In the genomic region with DNA sequence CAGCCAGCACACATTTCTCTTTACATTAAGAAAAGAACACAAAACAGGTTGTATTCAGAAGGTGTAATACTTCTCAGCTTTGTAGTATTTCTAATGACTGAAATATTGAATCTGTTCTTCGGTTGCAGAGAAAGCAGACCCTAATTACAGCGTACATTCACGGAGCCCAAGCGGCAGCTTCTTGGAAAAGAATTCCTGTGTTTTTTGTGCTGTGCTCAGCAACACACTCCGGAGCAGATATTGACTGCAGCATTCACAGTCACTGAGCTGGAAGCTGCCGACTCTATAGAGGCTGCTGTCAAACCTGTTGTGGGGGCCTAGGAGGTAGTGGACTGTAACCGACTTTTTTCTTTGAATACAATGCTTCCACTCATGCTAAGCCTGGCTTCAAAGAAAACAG, we compare ENCODE assay signal across 17 mouse cellular contexts.
DNase-seq lines count a peak whose midpoint lies in the region; ATAC-seq lines count a peak whose summit lies in the region.
"Had no signal": no experiment of that assay in that cellular context is flagged by ENCODE, and none has a peak within 500 bp of the region (broad histone marks: within the 10 kb centered on the region; RNA-seq: fewer than 3 reads in every experiment).

No protein-coding gene starts in this region.

- peak overlapping the region; percentile 44; the same call in 1 of the 2 replicates for H3K27ac ChIP-seq in forebrain, embryonic 15.5 days (replicated peaks)
- peak overlapping the region; percentile 28 for H3K27ac ChIP-seq in midbrain, embryonic 10.5 days (replicated peaks)
- no peak overlapping the region for H3K27ac ChIP-seq in neural tube, embryonic 15.5 days (replicated peaks)
- H3K27ac ChIP-seq: heart, embryonic 10.5 days; kidney, postnatal 0 days; limb, embryonic 15.5 days; stomach, embryonic 15.5 days had no signal

- ATAC-seq in forebrain, embryonic 15.5 days (replicated peaks) = peak; percentile 70
- no peak; the same call in 1 of the 2 replicates for ATAC-seq in neural tube, embryonic 15.5 days (ENCODE audit: low FRiP score)

- no peak overlapping the region for H3K9ac ChIP-seq in forebrain, embryonic 15.5 days (replicated peaks)
- no peak overlapping the region for H3K9ac ChIP-seq in neural tube, embryonic 15.5 days (replicated peaks)
- H3K9ac ChIP-seq: limb, embryonic 15.5 days; stomach, embryonic 15.5 days had no signal

- H3K4me1 ChIP-seq in forebrain, embryonic 15.5 days = peaks cover 70% of the 10 kb centered on the region
- H3K4me1 ChIP-seq in midbrain, embryonic 10.5 days = peaks cover 96% of the 10 kb centered on the region
- H3K4me1 ChIP-seq in neural tube, embryonic 15.5 days = peaks cover 26% of the 10 kb centered on the region
- H3K4me1 ChIP-seq: heart, embryonic 10.5 days had no signal

- H3K36me3 ChIP-seq in forebrain, embryonic 15.5 days = no peaks in the 10 kb centered on the region
- no peaks in the 10 kb centered on the region for H3K36me3 ChIP-seq in midbrain, embryonic 10.5 days
- no peaks in the 10 kb centered on the region for H3K36me3 ChIP-seq in neural tube, embryonic 15.5 days
- H3K36me3 ChIP-seq: G1E; heart, embryonic 10.5 days; limb, embryonic 15.5 days; stomach, embryonic 15.5 days had no signal

- 0 out of 2 replicates have a peak, but pooled peaks cover 3% of the 10 kb centered on the region for H3K27me3 ChIP-seq in forebrain, embryonic 15.5 days
- H3K27me3 ChIP-seq in midbrain, embryonic 10.5 days (ENCODE audit: low read depth, poor library complexity, severe bottlenecking) = peaks cover 77% of the 10 kb centered on the region
- H3K27me3 ChIP-seq in neural tube, embryonic 15.5 days (replicated peaks) = peaks cover 5% of the 10 kb centered on the region; the same call in 1 of the 2 replicates
- H3K27me3 ChIP-seq: limb, embryonic 15.5 days; stomach, embryonic 15.5 days had no signal

- intact Hi-C loops in left cerebral cortex, postnatal 4 days (cut with DNase I) = no loop called here
- intact Hi-C loops in left cerebral cortex, postnatal 14 days (cut with DNase I) = no loop called here
- intact Hi-C loops in heart, postnatal 25 days (cut with DNase I) = no loop called here

- 3% methylated on average over 7 of the region's 7 CpGs for WGBS in forebrain, embryonic 15.5 days
- 28% methylated on average over 7 of the region's 7 CpGs for WGBS in midbrain, embryonic 10.5 days
- WGBS in neural tube, embryonic 15.5 days = 16% methylated on average over 7 of the region's 7 CpGs

- DNase-seq in left cerebral cortex, postnatal 4 days = peak; percentile 7
- DNase-seq in left cerebral cortex, postnatal 14 days (ENCODE audit: low spot score in 2 of 2) = no peak
- no peak for DNase-seq in midbrain, embryonic 10.5 days (ENCODE audit: low spot score)
- no peak for DNase-seq in frontal cortex, adult 2 months (ENCODE audit: extremely low spot score in 1 of 2, low spot score in 1 of 2)
- no peak for DNase-seq in heart, postnatal 25 days (ENCODE audit: low spot score)
- no peak for DNase-seq in ovary, adult 18-20 months (ENCODE audit: low spot score)
- DNase-seq: cerebellum, adult 8-10 months; layer of hippocampus, postnatal 36 days; lung, adult 2 months had no signal

- no peaks in the 10 kb centered on the region for H3K9me3 ChIP-seq in forebrain, embryonic 15.5 days
- no peaks in the 10 kb centered on the region for H3K9me3 ChIP-seq in midbrain, embryonic 10.5 days (replicated peaks)
- H3K9me3 ChIP-seq in neural tube, embryonic 15.5 days (replicated peaks) = no peaks in the 10 kb centered on the region
- H3K9me3 ChIP-seq: G1E; heart, embryonic 10.5 days; limb, embryonic 15.5 days; megakaryocyte, embryonic 14.5 days; stomach, embryonic 15.5 days had no signal

- peak overlapping the region; percentile 8; the same call in 1 of the 2 replicates for H3K4me3 ChIP-seq in forebrain, embryonic 15.5 days
- H3K4me3 ChIP-seq in midbrain, embryonic 10.5 days = 0 out of 2 replicates have a peak overlapping the region, but pooled peaks have one; percentile 21
- no peak overlapping the region for H3K4me3 ChIP-seq in neural tube, embryonic 15.5 days (replicated peaks)
- H3K4me3 ChIP-seq: heart, embryonic 10.5 days; limb, embryonic 15.5 days; megakaryocyte, embryonic 14.5 days; stomach, embryonic 15.5 days had no signal

- H3K4me2 ChIP-seq in forebrain, embryonic 15.5 days (replicated peaks) = peak overlapping the region; percentile 35
- H3K4me2 ChIP-seq in neural tube, embryonic 15.5 days = peak overlapping the region; percentile 36
- H3K4me2 ChIP-seq: limb, embryonic 15.5 days; stomach, embryonic 15.5 days had no signal
